Mouse (Mus musculus): ENCODE results near the gene Foxl1. TPM values are rescaled to one million over a fixed set of nuclear protein-coding genes. Genes with fewer than 3 reads are reported as not detected.

Foxl1 gene
- polyA plus RNA-seq, 1 experiment = 1.4 TPM

DNA sequence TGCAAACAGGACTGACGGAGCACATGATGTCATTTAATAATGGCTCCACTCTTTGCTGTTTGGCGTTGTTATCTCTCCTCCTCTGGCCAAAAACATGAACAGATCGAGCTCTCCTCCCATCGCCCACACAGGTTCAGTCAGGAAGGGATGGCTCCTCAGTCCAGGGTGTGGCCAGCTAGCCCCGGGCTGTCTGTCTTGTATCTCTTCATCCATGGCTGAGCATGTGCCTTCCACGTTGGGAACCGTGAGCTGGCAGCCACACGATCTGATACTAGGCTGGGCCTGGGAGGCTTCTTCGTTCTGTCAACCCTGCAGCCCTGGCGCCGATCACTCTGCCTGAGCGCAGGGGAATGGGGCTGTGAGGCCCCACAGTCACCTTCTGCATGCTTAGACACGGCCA is 31.1 kb downstream of the Foxl1 start:
- 69% methylated on average over 13 of the region's 13 CpGs for WGBS

GRCm38 (mm10) chr8:121161437-121161836 is 33.7 kb downstream of the Foxl1 start:
- no peak for DNase-seq (ENCODE audit: low read depth, low spot score)
- WGBS = 91% methylated on average over 5 of the region's 5 CpGs

More for the DNA sequence above, 31.1 kb downstream of the Foxl1 start:
- no peak for DNase-seq (ENCODE audit: low read depth, low spot score)

DNA sequence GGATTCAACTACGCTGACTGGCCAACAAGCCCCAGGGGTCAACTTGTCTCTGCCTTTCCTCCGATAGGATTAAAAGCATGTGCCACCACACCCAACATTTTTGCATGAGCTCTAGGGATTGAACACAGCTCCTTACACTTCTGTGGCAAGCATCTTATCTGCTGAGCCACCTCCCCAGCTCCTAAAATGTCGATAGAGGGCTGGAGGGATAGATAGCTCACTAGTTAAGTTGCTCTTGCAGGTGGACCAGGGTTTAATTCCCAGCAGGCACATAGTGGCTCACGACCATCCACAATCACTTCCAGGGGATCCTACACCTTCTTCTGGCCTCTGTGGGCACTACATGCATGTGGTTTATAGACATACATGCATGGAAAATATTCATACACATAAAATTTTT is 34.7 kb downstream of the Foxl1 start:
- no peak for DNase-seq (ENCODE audit: low read depth, low spot score)
- WGBS = 80% methylated on average over 4 of the region's 4 CpGs

DNA sequence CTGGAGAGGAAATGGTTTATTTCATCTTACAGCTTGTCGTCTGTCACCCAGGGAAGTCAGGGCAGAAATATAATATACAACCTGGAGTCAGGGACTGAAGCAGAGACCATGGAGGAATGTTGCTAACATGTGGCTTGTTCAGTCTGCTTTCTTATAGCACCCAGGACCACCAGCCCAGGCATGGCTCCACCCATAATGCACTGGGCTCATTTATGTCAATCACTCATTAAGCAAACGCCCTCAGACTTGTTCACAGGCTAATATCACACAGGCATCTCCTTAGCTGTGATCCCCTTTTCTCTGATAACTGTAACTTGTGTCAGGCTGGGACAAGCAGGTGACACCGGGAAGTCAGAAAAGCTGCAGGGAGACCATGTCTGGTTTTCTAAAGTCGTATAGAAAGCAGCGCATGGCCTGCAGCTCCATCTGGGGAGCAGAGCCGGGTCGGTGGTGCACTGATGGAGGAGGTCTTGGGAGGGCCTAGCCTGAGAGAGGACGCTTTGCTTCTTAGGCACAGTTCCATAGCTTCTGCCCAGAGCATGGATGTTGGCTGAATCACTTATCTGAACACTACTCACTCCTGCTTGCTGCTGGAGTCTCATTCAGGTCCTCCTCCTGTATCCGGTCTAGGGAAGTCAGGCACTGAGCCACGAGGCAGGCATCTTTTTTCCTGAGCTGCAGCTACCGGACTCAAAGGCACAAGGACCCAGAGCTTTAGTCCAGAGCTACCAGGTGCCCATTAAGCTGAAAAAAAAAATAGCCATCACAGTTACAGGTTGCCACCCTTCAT is 35.4 kb downstream of the Foxl1 start:
- 77% methylated on average over 11 of the region's 11 CpGs for WGBS
- DNase-seq (ENCODE audit: low read depth, low spot score) = no peak

- WGBS = 15% methylated on average over 8 of the region's 8 CpGs
- DNase-seq (ENCODE audit: low read depth, low spot score) = peak; percentile 11
Observed at GRCm38 (mm10) chr8:121164017-121164469, 36.3 kb downstream of the Foxl1 start.

DNA sequence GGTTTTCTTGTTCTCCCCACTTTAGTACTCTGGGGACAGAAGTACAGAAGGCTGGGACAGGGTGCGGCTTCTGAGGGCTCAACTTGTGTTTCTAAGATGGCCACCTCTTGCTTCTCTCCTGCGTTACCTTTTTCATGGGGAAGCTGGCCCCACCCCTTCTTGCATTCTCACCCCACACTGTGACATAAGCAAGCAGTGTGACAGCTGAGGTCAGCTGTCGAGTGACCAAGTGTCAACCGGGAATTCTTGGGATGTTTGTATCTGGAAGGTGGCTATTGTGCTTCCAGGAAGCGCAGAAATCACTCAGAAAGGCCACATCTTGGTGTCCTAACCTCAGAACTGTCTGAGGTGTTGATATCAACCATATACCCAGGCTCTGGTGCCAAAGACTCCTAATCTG is 40.3 kb downstream of the Foxl1 start:
- WGBS = 75% methylated on average over 5 of the region's 5 CpGs
- DNase-seq (ENCODE audit: low read depth, low spot score) = no peak

DNA sequence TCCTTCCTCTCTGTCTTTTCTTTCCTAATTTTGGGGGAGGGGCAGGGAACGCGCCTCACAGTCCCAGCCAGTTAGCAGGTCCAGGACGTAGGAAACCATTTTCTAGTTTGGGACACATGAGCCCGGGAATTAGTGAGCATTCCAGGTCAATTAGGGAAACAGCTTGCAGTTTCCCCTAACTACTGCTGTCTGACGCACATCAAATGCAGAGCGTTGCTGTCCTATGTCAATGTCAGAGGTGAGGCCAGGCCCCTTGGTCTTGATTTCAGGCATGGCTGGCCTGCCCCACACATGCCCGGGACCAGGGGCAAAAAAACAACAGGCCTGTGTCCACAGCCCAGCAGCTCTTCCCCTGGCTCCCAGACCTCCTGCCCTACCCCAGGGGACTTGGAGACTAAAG is 42.4 kb downstream of the Foxl1 start:
- WGBS = 68% methylated on average over 7 of the region's 7 CpGs
- no peak for DNase-seq (ENCODE audit: low read depth, low spot score)

DNA sequence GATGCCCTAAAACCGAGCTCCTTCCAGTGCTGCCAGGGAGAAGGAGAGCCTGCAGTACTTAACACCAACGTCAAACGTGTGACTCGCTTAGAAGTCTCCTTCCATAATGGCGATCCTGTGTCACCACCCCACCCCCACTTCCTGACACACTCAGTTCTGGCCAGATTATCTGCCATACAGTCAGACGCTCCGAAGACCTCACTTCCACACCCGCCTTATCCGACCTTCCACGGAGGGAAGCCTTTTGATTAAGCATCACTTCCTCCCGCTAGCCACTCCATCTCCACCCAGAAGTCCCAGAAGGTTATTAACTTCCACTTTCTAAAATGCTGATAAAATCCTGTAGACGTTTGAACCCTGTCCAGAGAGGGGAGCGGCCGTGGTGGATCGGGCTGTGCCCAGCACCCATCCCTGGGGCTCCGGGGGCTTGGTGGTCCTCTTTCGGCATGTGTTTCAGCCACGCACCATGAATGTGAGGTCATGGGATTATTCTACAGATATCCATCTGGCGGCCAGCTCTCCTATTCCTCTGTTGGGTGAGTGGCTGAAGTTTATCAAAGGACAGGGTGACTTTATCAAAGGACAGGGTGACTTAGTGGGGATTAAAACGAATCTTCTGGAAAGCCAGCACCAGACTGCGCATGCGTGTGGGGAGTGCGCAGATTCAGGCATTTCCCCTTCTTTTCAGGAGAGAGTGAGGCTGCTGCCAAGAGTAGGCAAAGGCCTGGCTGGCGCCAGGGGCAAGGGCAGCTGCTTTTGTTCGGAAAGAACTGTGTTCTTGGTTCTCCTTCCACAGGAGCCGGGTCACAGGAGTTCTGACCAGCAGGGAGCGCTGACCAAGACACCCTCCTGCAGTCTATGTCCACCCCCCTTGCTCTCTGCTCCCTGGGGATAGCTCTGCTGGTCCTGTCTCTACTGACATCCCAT is 43.1 kb downstream of the Foxl1 start:
- WGBS = 61% methylated on average over 27 of the region's 27 CpGs
- no peak for DNase-seq (ENCODE audit: low read depth, low spot score)

GRCm38 (mm10) chr8:121172567-121172966 is 44.8 kb downstream of the Foxl1 start:
- DNase-seq (ENCODE audit: low read depth, low spot score) = no peak
- 87% methylated on average over 8 of the region's 8 CpGs for WGBS

DNA sequence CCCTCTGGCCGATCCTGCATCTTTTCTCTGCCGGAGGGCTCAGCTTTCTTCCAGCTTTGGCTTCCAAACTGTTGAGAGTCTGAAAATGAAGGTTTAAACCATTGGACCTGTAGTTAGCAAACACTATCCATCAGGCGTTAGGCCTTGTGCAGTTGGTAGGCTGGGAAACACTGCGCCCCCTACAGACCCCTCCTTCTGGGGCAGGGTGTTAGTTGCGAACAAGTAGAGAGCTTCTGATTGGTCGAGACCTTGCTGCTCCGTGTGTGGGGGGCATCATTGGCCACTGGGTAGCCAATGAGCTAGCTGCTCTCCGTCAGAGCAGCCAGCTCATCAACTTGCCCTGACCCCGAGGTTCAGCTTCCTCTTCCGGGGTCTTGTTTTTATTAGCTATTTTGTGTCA is 46.4 kb downstream of the Foxl1 start:
- WGBS = 76% methylated on average over 10 of the region's 10 CpGs
- DNase-seq (ENCODE audit: low read depth, low spot score) = no peak

- no peak for DNase-seq (ENCODE audit: low read depth, low spot score)
- 38% methylated on average over 30 of the region's 30 CpGs for WGBS
Observed at GRCm38 (mm10) chr8:121174721-121175539, 47.2 kb downstream of the Foxl1 start.

DNA sequence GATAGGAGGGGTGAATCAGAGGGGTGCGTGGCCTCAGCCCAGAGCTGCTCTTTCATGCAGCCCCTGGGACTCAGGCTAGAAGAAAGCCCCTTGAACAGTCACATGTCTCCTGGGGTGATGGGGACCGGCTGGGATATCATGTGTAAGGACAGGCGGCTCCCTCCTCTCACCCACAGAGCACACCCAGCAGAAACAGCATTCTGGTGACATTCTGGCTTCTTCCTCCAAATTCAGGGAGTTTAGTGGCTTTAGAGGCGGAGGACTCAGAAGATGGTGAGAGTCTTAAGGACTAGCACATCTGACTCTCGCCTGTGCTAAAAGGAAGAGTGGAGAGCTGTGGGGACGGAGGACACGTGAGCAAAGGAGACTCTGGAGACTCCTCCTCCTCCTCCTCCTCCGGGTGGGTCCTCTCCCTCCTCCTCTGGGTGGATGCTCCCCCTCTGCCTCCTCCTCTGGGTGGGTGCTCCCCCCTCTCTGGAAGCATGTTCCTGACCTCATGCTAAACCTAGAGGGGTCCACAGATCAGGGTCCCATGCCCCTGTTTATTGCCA is 47.9 kb downstream of the Foxl1 start:
- 83% methylated on average over 8 of the region's 8 CpGs for WGBS
- no peak for DNase-seq (ENCODE audit: low read depth, low spot score)

GRCm38 (mm10) chr8:121176291-121176690 is 48.6 kb downstream of the Foxl1 start:
- 34% methylated on average over 3 of the region's 3 CpGs for WGBS
- DNase-seq (ENCODE audit: low read depth, low spot score) = no peak

Other genes with a start within 250 kb of the Foxl1 start
- gene Foxf1, start 43.6 kb upstream of the Foxl1 start, polyA plus RNA-seq (2012; rRNA removed) = 16.6 and 26.7 TPM in 2 replicates
- gene Mthfsd, start 19.5 kb upstream of the Foxl1 start, polyA plus RNA-seq (2012; rRNA removed) = 39.6 and 44.1 TPM in 2 replicates
- gene Foxc2, start 11.8 kb upstream of the Foxl1 start, polyA plus RNA-seq (2012; rRNA removed) = 0.16 TPM in 2 replicates